8 mouse cellular contexts compared by ENCODE assay signal in genomic region chr6:97148383-97149251, GRCm38 (mm10). TPM values are rescaled to one million over a fixed set of nuclear protein-coding genes. Genes with fewer than 3 reads are reported as not detected.
DNase-seq lines count a peak whose midpoint lies in the region; ATAC-seq lines count a peak whose summit lies in the region.

TSS of gene Eogt (minus strand) at chr6:97149182.

- peak within 1 kb of the TSS; percentile 67 for H3K27ac ChIP-seq in intestine, embryonic 14.5 days (ENCODE audit: low read depth)

- H3K4me2 ChIP-seq in intestine, embryonic 14.5 days (ENCODE audit: low read length): peak within 1 kb of the TSS; percentile 87

- H3K36me3 ChIP-seq in intestine, embryonic 14.5 days (ENCODE audit: control insufficient read depth, insufficient read depth, low read length): peaks cover 2% of the 10 kb centered on the region

- intact Hi-C loops in left cerebral cortex, postnatal 14 days (cut with DNase I): no loop called here

- peak within 1 kb of the TSS; percentile 69 for H3K9ac ChIP-seq in intestine, embryonic 14.5 days (ENCODE audit: low read length)

- peak within 1 kb of the TSS; percentile 58 for H3K4me3 ChIP-seq in intestine, embryonic 14.5 days (ENCODE audit: low read depth, low read length)

- H3K4me1 ChIP-seq in intestine, embryonic 14.5 days (replicated peaks; ENCODE audit: control insufficient read depth, insufficient read depth, low read length): peaks cover 19% of the 10 kb centered on the region

- peak; percentile 81 for ATAC-seq in intestine, embryonic 14.5 days (replicated peaks; ENCODE audit: low FRiP score, low TSS enrichment, low read depth)
- ATAC-seq in megakaryocyte-erythroid progenitor cell, adult 5-6 weeks (replicated peaks; ENCODE audit: low FRiP score, low TSS enrichment, poor library complexity, severe bottlenecking): peak; percentile 85

- H3K9me3 ChIP-seq in intestine, embryonic 14.5 days (ENCODE audit: control insufficient read depth, low read length): no peaks in the 10 kb centered on the region

- DNase-seq in adipocyte (ENCODE audit: low spot score): peak; percentile 88
- peak; percentile 74 for DNase-seq in embryo, embryonic 10.5 days (ENCODE audit: low spot score)
- DNase-seq in gastrocnemius, postnatal 25 days: peak; percentile 84
- peak; percentile 90 for DNase-seq in intestine, embryonic 14.5 days (ENCODE audit: low spot score)
- DNase-seq in left cerebral cortex, postnatal 14 days (ENCODE audit: low spot score in 2 of 2): peak; percentile 49 to 71
- DNase-seq in right cerebral cortex, postnatal 14 days: peak; percentile 73
- DNase-seq in urinary bladder, postnatal 25 days (ENCODE audit: low spot score): peak; percentile 77

- whole genome bisulfite sequencing in intestine, embryonic 14.5 days: under 1% methylated on average over 53 of the region's 56 CpGs

- H3K27me3 ChIP-seq in intestine, embryonic 14.5 days (replicated peaks; ENCODE audit: control insufficient read depth, insufficient read depth, low read length): no peaks in the 10 kb centered on the region

RNA-seq across cellular contexts. Expression of gene Eogt, which starts in this region (rescaled TPM):
- 1 to 10 TPM; 4.1 to 6.0 TPM for total RNA-seq in gastrocnemius, postnatal 25 days (2021)
- polyA plus RNA-seq in intestine, embryonic 14.5 days (2014; fragmentation: Nextera tagmentation; extraction: Ambion mirVana): 6.8 and 9.3 TPM in 2 replicates
- 10 to 100 TPM; 38.6 to 41.3 TPM for total RNA-seq in left cerebral cortex, postnatal 14 days (2021)
- 2.5 and 4.5 TPM in 2 replicates for total RNA-seq in megakaryocyte-erythroid progenitor cell, adult 5-6 weeks (2014; fragmentation: Nextera tagmentation)
- total RNA-seq in megakaryocyte-erythroid progenitor cell, adult 5-6 weeks (2017): 8.3 and 9.9 TPM in 2 replicates

Comparison
In these comparisons a context has a peak if more than half of its experiments do, and no peak if none do; other contexts are left out.
1. Peak in every context shown above with its lines: DNase-seq, ATAC-seq, H3K4me3 ChIP-seq and H3K27ac ChIP-seq.